Mouse (Mus musculus): Measurements from ENCODE around the gene Tbca. TPM values are rescaled to one million over a fixed set of nuclear protein-coding genes. Genes with fewer than 3 reads are reported as not detected.

Gene Tbca
- polyA plus RNA-seq (2016; fragmentation: Nextera tagmentation; extraction: Ambion mirVana): 289 and 292 TPM in 2 replicates

- H3K27me3 ChIP-seq (replicated peaks; ENCODE audit: low read depth, poor library complexity, severe bottlenecking): peaks cover 10% of the 10 kb centered on the region
Measured at GRCm38 (mm10) chr13:94788771-94789649, at the start of gene Tbca. Gene Tbca, plus strand, starts transcription at chr13:94788910.

GRCm38 (mm10) chr13:94745176-94745575, 43.5 kb upstream of the Tbca start:
- Histone ChIP-seq H3K36me3 (replicated peaks) (no peaks in the 10 kb centered on the region), H3K4me1 (no peaks in the 10 kb centered on the region), H3K4me3 (no peak overlapping the region), H3K9me3 (no peaks in the 10 kb centered on the region), H3K27me3 (replicated peaks; ENCODE audit: low read depth, poor library complexity, severe bottlenecking) (no peaks in the 10 kb centered on the region), H3K27ac (replicated peaks) (no peak overlapping the region)
- DNase-seq (ENCODE audit: low spot score): no peak
- 26% methylated on average over 1 of the region's 1 CpGs for WGBS

More at GRCm38 (mm10) chr13:94788771-94789649, at the start of gene Tbca:
- H3K9me3 ChIP-seq: no peaks in the 10 kb centered on the region
- peak within 1 kb of the TSS; percentile 99 for H3K4me3 ChIP-seq
- H3K27ac ChIP-seq (replicated peaks): peak within 1 kb of the TSS; percentile 97
- under 1% methylated on average over 81 of the region's 81 CpGs for WGBS
- H3K4me1 ChIP-seq: peaks cover 10% of the 10 kb centered on the region
- peak; percentile 95 for DNase-seq (ENCODE audit: low spot score)
- H3K36me3 ChIP-seq (replicated peaks): 0 out of 2 replicates have a peak, but pooled peaks cover 2% of the 10 kb centered on the region

GRCm38 (mm10) chr13:94765852-94766251, 22.9 kb upstream of the Tbca start:
- Histone ChIP-seq H3K27ac (replicated peaks) (no peak overlapping the region), H3K4me1 (peaks cover 9% of the 10 kb centered on the region), H3K27me3 (replicated peaks; ENCODE audit: low read depth, poor library complexity, severe bottlenecking) (no peaks in the 10 kb centered on the region; the same call in 1 of the 2 replicates), H3K36me3 (replicated peaks) (no peaks in the 10 kb centered on the region), H3K4me3 (no peak overlapping the region), H3K9me3 (no peaks in the 10 kb centered on the region)
- no peak for DNase-seq (ENCODE audit: low spot score)
- WGBS: 92% methylated on average over 12 of the region's 12 CpGs

- Histone ChIP-seq H3K4me1 (peaks cover 9% of the 10 kb centered on the region), H3K27ac (replicated peaks) (no peak overlapping the region), H3K27me3 (replicated peaks; ENCODE audit: low read depth, poor library complexity, severe bottlenecking) (no peaks in the 10 kb centered on the region; the same call in 1 of the 2 replicates), H3K4me3 (no peak overlapping the region), H3K36me3 (replicated peaks) (no peaks in the 10 kb centered on the region), H3K9me3 (no peaks in the 10 kb centered on the region)
- DNase-seq (ENCODE audit: low spot score): no peak
- WGBS: 83% methylated on average over 3 of the region's 3 CpGs
Measured at GRCm38 (mm10) chr13:94768460-94769154, 20.1 kb upstream of the Tbca start.

- H3K27ac ChIP-seq (replicated peaks): no peak overlapping the region
- no peaks in the 10 kb centered on the region for H3K36me3 ChIP-seq (replicated peaks)
- peaks cover 9% of the 10 kb centered on the region for H3K4me1 ChIP-seq
- DNase-seq (ENCODE audit: low spot score): no peak
- H3K4me3 ChIP-seq: no peak overlapping the region
- 72% methylated on average over 6 of the region's 6 CpGs for WGBS
- H3K27me3 ChIP-seq (replicated peaks; ENCODE audit: low read depth, poor library complexity, severe bottlenecking): no peaks in the 10 kb centered on the region; the same call in 1 of the 2 replicates
- no peaks in the 10 kb centered on the region for H3K9me3 ChIP-seq
Measured at GRCm38 (mm10) chr13:94769155-94769470, 19.6 kb upstream of the Tbca start.

- WGBS: 82% methylated on average over 2 of the region's 2 CpGs
- Histone ChIP-seq H3K27ac (replicated peaks) (no peak overlapping the region), H3K36me3 (replicated peaks) (0 out of 2 replicates have a peak, but pooled peaks cover 2% of the 10 kb centered on the region), H3K9me3 (no peaks in the 10 kb centered on the region), H3K27me3 (replicated peaks; ENCODE audit: low read depth, poor library complexity, severe bottlenecking) (peaks cover 10% of the 10 kb centered on the region), H3K4me1 (peaks cover 9% of the 10 kb centered on the region), H3K4me3 (no peak overlapping the region)
- no peak for DNase-seq (ENCODE audit: low spot score)
Measured at GRCm38 (mm10) chr13:94786866-94787265, 1.8 kb upstream of the Tbca start.

GRCm38 (mm10) chr13:94794689-94795088, 6.0 kb downstream of the Tbca start:
- no peak overlapping the region for H3K4me3 ChIP-seq
- no peaks in the 10 kb centered on the region for H3K9me3 ChIP-seq
- no peak overlapping the region for H3K27ac ChIP-seq (replicated peaks)
- H3K27me3 ChIP-seq (replicated peaks; ENCODE audit: low read depth, poor library complexity, severe bottlenecking): no peaks in the 10 kb centered on the region
- 74% methylated on average over 1 of the region's 1 CpGs for WGBS
- H3K4me1 ChIP-seq: peaks cover 11% of the 10 kb centered on the region
- 0 out of 2 replicates have a peak, but pooled peaks cover 2% of the 10 kb centered on the region for H3K36me3 ChIP-seq (replicated peaks)
- DNase-seq (ENCODE audit: low spot score): no peak

- no peak overlapping the region for H3K4me3 ChIP-seq
- peaks cover 28% of the 10 kb centered on the region for H3K4me1 ChIP-seq
- 82% methylated on average over 5 of the region's 5 CpGs for WGBS
Measured at GRCm38 (mm10) chr13:94803480-94804057, 14.9 kb downstream of the Tbca start.

GRCm38 (mm10) chr13:94806315-94807179, 17.8 kb downstream of the Tbca start:
- H3K9me3 ChIP-seq: no peaks in the 10 kb centered on the region
- H3K4me1 ChIP-seq: peaks cover 25% of the 10 kb centered on the region
- DNase-seq (ENCODE audit: low spot score): no peak
- no peak overlapping the region for H3K27ac ChIP-seq (replicated peaks)
- H3K4me3 ChIP-seq: no peak overlapping the region
- WGBS: 29% methylated on average over 9 of the region's 9 CpGs
- H3K27me3 ChIP-seq (replicated peaks; ENCODE audit: low read depth, poor library complexity, severe bottlenecking): no peaks in the 10 kb centered on the region
- H3K36me3 ChIP-seq (replicated peaks): peaks cover 5% of the 10 kb centered on the region

More at GRCm38 (mm10) chr13:94803480-94804057, 14.9 kb downstream of the Tbca start:
- DNase-seq (ENCODE audit: low spot score): no peak
- no peak overlapping the region for H3K27ac ChIP-seq (replicated peaks)
- H3K27me3 ChIP-seq (replicated peaks; ENCODE audit: low read depth, poor library complexity, severe bottlenecking): no peaks in the 10 kb centered on the region
- no peaks in the 10 kb centered on the region for H3K9me3 ChIP-seq
- no peaks in the 10 kb centered on the region for H3K36me3 ChIP-seq (replicated peaks)

- Histone ChIP-seq H3K27me3 (replicated peaks; ENCODE audit: low read depth, poor library complexity, severe bottlenecking) (no peaks in the 10 kb centered on the region), H3K4me1 (peaks cover 31% of the 10 kb centered on the region), H3K27ac (replicated peaks) (no peak overlapping the region), H3K36me3 (replicated peaks) (peaks cover 5% of the 10 kb centered on the region), H3K4me3 (no peak overlapping the region), H3K9me3 (no peaks in the 10 kb centered on the region)
- DNase-seq (ENCODE audit: low spot score): no peak
Measured at GRCm38 (mm10) chr13:94808596-94808995, 19.9 kb downstream of the Tbca start.

GRCm38 (mm10) chr13:94809724-94810123, 21.0 kb downstream of the Tbca start:
- 77% methylated on average over 1 of the region's 1 CpGs for WGBS
- DNase-seq (ENCODE audit: low spot score): no peak

GRCm38 (mm10) chr13:94811451-94811850, 22.7 kb downstream of the Tbca start:
- Histone ChIP-seq H3K4me1 (peaks cover 22% of the 10 kb centered on the region), H3K27ac (replicated peaks) (no peak overlapping the region), H3K9me3 (no peaks in the 10 kb centered on the region), H3K36me3 (replicated peaks) (peaks cover 5% of the 10 kb centered on the region), H3K27me3 (replicated peaks; ENCODE audit: low read depth, poor library complexity, severe bottlenecking) (no peaks in the 10 kb centered on the region), H3K4me3 (no peak overlapping the region)
- 96% methylated on average over 1 of the region's 1 CpGs for WGBS
- no peak for DNase-seq (ENCODE audit: low spot score)

More at GRCm38 (mm10) chr13:94809724-94810123, 21.0 kb downstream of the Tbca start:
- Histone ChIP-seq H3K4me3 (no peak overlapping the region), H3K27me3 (replicated peaks; ENCODE audit: low read depth, poor library complexity, severe bottlenecking) (no peaks in the 10 kb centered on the region), H3K9me3 (no peaks in the 10 kb centered on the region), H3K27ac (replicated peaks) (no peak overlapping the region), H3K4me1 (peaks cover 35% of the 10 kb centered on the region), H3K36me3 (replicated peaks) (peaks cover 5% of the 10 kb centered on the region)
